Mouse (Mus musculus) lung, postnatal 4 days (tissue): ENCODE results near the gene Gm21209.
"Not testable (repeated sequence)": the region's sequence is repeated elsewhere in the genome, so short reads cannot be mapped to it uniquely, and the experiment has no call there.

Experiments used
- DNase-seq, 2 experiments: peaks; one replicate each; pipeline ENCODE4 v3.0.0; 2021

The Gm21209 gene

GRCm38 (mm10) chrY:49570856-49571255, at the start of gene Gm21209:
TSS of gene Gm21209 (plus strand) at chrY:49571156.
- not testable (repeated sequence) for DNase-seq
